8 mouse cellular contexts compared by ENCODE assay signal in genomic region chr19:55061447-55061901, GRCm38 (mm10).
DNase-seq lines count a peak whose midpoint lies in the region; ATAC-seq and TF ChIP-seq lines count a peak whose summit lies in the region.

No protein-coding gene starts in this region.

- no peak for ATAC-seq in liver, embryonic 11.5 days (replicated peaks; ENCODE audit: low FRiP score)
- peak; percentile 19; the same call in 1 of the 2 replicates for ATAC-seq in stomach, embryonic 15.5 days (ENCODE audit: insufficient read depth, low FRiP score, low read depth)
- no peak for ATAC-seq in megakaryocyte-erythroid progenitor cell, adult 5-6 weeks (replicated peaks; ENCODE audit: low FRiP score, low TSS enrichment, poor library complexity, severe bottlenecking)

- TF ChIP-seq CTCF in cerebellum, adult 2 months (IDR thresholded peaks at IDR 0.05; ENCODE audit: borderline replicate concordance, insufficient read depth, low read depth, low read length): no peak

- no peaks in the 10 kb centered on the region for H3K9me3 ChIP-seq in liver, embryonic 11.5 days (ENCODE audit: control insufficient read depth, low read length)
- H3K9me3 ChIP-seq in stomach, embryonic 15.5 days: 0 out of 2 replicates have a peak, but pooled peaks cover 9% of the 10 kb centered on the region

- peak overlapping the region; percentile 43 for H3K4me3 ChIP-seq in cerebellum, adult 2 months (replicated peaks; ENCODE audit: insufficient read depth, low read depth, low read length)
- peak overlapping the region; percentile 32 for H3K4me3 ChIP-seq in liver, embryonic 11.5 days (ENCODE audit: low read depth, low read length)
- H3K4me3 ChIP-seq in stomach, embryonic 15.5 days (replicated peaks): peak overlapping the region; percentile 30

- no peaks in the 10 kb centered on the region for H3K36me3 ChIP-seq in liver, embryonic 11.5 days (ENCODE audit: control insufficient read depth, insufficient read depth, low read length)
- H3K36me3 ChIP-seq in stomach, embryonic 15.5 days: 0 out of 2 replicates have a peak, but pooled peaks cover 5% of the 10 kb centered on the region

- no peaks in the 10 kb centered on the region for H3K27me3 ChIP-seq in cerebellum, adult 2 months (ENCODE audit: control insufficient read depth, insufficient read depth, low read length)
- no peaks in the 10 kb centered on the region for H3K27me3 ChIP-seq in liver, embryonic 11.5 days (replicated peaks; ENCODE audit: control insufficient read depth, insufficient read depth, low read length)
- no peaks in the 10 kb centered on the region for H3K27me3 ChIP-seq in stomach, embryonic 15.5 days (replicated peaks)

- H3K4me2 ChIP-seq in liver, embryonic 11.5 days: peak overlapping the region; percentile 70
- H3K4me2 ChIP-seq in stomach, embryonic 15.5 days: peak overlapping the region; percentile 60

- WGBS in cerebellum, adult 2 months: 2% methylated on average over 14 of the region's 14 CpGs
- WGBS in liver, embryonic 11.5 days: 9% methylated on average over 14 of the region's 14 CpGs
- 14% methylated on average over 14 of the region's 14 CpGs for WGBS in stomach, embryonic 15.5 days

- TF ChIP-seq POLR2A in cerebellum, adult 2 months (IDR thresholded peaks at IDR 0.05; ENCODE audit: borderline replicate concordance, insufficient read depth, low read length): no peak

- H3K9ac ChIP-seq in liver, embryonic 11.5 days (ENCODE audit: low read depth, low read length): no peak overlapping the region
- no peak overlapping the region for H3K9ac ChIP-seq in stomach, embryonic 15.5 days

- H3K4me1 ChIP-seq in cerebellum, adult 2 months (ENCODE audit: control insufficient read depth, insufficient read depth, low read length): peaks cover 4% of the 10 kb centered on the region; the same call in 1 of the 2 replicates
- 0 out of 2 replicates have a peak, but pooled peaks cover 2% of the 10 kb centered on the region for H3K4me1 ChIP-seq in liver, embryonic 11.5 days (replicated peaks; ENCODE audit: control insufficient read depth, insufficient read depth, low read length)
- H3K4me1 ChIP-seq in stomach, embryonic 15.5 days: peaks cover 16% of the 10 kb centered on the region

- no peak overlapping the region for H3K27ac ChIP-seq in cerebellum, adult 2 months (ENCODE audit: insufficient read depth, low read length)
- H3K27ac ChIP-seq in liver, embryonic 11.5 days (ENCODE audit: low read depth, low read length): no peak overlapping the region
- no peak overlapping the region for H3K27ac ChIP-seq in stomach, embryonic 15.5 days

- DNase-seq in cerebellum, adult 2 months: peak in 1 of 2 experiments; percentile 15
- DNase-seq in cerebellum, adult 8-10 months: no peak
- peak; percentile 55 for DNase-seq in retina, postnatal 1 day
- no peak for DNase-seq in retina, embryonic 14.5 days (ENCODE audit: low spot score)
- DNase-seq in liver, embryonic 11.5 days (ENCODE audit: low spot score): no peak
- DNase-seq in urinary bladder, adult 18-20 months (ENCODE audit: low spot score in 2 of 2): no peak
